Mouse (Mus musculus) liver, postnatal 0 days (tissue): ENCODE measurements at regions not wholly inside any gene's neighbourhood (a gene's known extent, or its start where the extent isn't known, plus 50 kb on each side); places are given as distances from the start of the nearest gene placed in this dataset.

Experiments used
- ATAC-seq: fragments of 200-750 bp; cut with Nextera tagmentation; 2 replicates; pipeline ENCODE4 v1.8.0; 2017; ENCODE audit warnings: mild to moderate bottlenecking, moderate library complexity
- DNase-seq: peaks from one replicate; pipeline ENCODE4 v3.0.0-alpha.2; 2016
- H3K27ac ChIP-seq: fragments of 300-500 bp; sonication (generic); 2 replicates; pipeline ENCODE4 v1.5.1; 2014; ENCODE audit warnings: antibody characterized with exemption, moderate library complexity, mild to moderate bottlenecking, low read depth
- H3K27me3 ChIP-seq: fragments of 300-500 bp; sonication (generic); 2 replicates; pipeline ENCODE4 v1.6.1; 2014; ENCODE audit warnings: low read length, control low read depth, mixed read lengths; ENCODE audit not compliant: insufficient read depth
- H3K36me3 ChIP-seq: fragments of 300-500 bp; sonication (generic); replicated peaks from 2 replicates; pipeline ENCODE4 v1.6.1; 2014; ENCODE audit warnings: mild to moderate bottlenecking, control low read depth, low read length, moderate library complexity, mixed read lengths; ENCODE audit not compliant: insufficient read depth
- H3K4me1 ChIP-seq: fragments of 300-500 bp; sonication (generic); 2 replicates; pipeline ENCODE4 v1.6.1; 2014; ENCODE audit warnings: antibody characterized with exemption, mild to moderate bottlenecking, control low read depth; ENCODE audit not compliant: insufficient read depth
- H3K4me2 ChIP-seq: fragments of 300-500 bp; sonication (generic); 2 replicates; pipeline ENCODE4 v1.6.1; 2014; ENCODE audit warnings: low read depth, mild to moderate bottlenecking, low read length, moderate library complexity, mixed read lengths
- H3K4me3 ChIP-seq: fragments of 300-500 bp; sonication (generic); 2 replicates; pipeline ENCODE4 v1.5.1; 2014; ENCODE audit warnings: low read depth, low read length
- H3K9ac ChIP-seq: fragments of 300-500 bp; sonication (generic); replicated peaks from 2 replicates; pipeline ENCODE4 v1.6.1; 2014; ENCODE audit warnings: mild to moderate bottlenecking, moderate library complexity
- H3K9me3 ChIP-seq: fragments of 300-500 bp; sonication (generic); 2 replicates; pipeline ENCODE4 v1.6.1; 2016; ENCODE audit warnings: mild to moderate bottlenecking, control low read depth, low read length, mixed read lengths
- CTCF ChIP-seq: sonication (generic); IDR thresholded peaks from 2 replicates; pipeline ENCODE4 v1.5.1; 2016; ENCODE audit warnings: antibody characterized with exemption, low read depth
- EP300 ChIP-seq: IDR thresholded peaks from 2 replicates; pipeline ENCODE4 v1.6.1; 2016; ENCODE audit warnings: antibody characterized with exemption, low read depth, mild to moderate bottlenecking
- WGBS: fragments of 180-500 bp; shearing (Covaris S2); extraction: QIAGEN DNeasy Blood & Tissue Kit; methylation state at CpG from one replicate; pipeline ENCODE4 v1.1.7; 2014; ENCODE audit not compliant: insufficient replicate concordance; 5-methylcytosine and 5-hydroxymethylcytosine counted together

DNA sequence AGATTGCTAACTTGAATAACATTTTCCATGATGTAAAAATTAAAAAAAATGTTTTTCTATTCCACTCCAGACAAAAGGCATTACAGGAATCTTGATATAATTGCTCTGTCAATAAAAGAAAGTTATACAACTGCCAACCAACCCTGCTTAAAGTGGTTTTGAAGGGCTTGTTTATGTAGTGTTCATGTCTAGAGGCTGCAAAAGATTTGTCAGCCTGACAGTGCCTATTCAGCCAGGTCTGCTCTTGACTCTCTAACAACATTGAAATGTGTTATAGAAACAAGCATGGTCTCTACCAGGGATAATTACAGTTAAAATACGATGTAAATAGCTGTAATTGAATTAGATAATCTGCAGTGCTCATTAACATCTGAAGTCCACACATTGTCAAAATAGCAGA lies 644.6 kb downstream of the Plod2 start:
- Histone ChIP-seq H3K4me2 (no peak overlapping the region), H3K9ac (no peak overlapping the region), H3K27ac (no peak overlapping the region), H3K27me3 (no peaks in the 10 kb centered on the region), H3K4me3 (no peak overlapping the region), H3K4me1 (no peaks in the 10 kb centered on the region), H3K9me3 (no peaks in the 10 kb centered on the region), H3K36me3 (no peaks in the 10 kb centered on the region)
- 55% methylated on average over 1 of the region's 1 CpGs for WGBS
- DNase-seq (no peak), ATAC-seq (no peak)
- TF ChIP-seq EP300, result no peak

DNA sequence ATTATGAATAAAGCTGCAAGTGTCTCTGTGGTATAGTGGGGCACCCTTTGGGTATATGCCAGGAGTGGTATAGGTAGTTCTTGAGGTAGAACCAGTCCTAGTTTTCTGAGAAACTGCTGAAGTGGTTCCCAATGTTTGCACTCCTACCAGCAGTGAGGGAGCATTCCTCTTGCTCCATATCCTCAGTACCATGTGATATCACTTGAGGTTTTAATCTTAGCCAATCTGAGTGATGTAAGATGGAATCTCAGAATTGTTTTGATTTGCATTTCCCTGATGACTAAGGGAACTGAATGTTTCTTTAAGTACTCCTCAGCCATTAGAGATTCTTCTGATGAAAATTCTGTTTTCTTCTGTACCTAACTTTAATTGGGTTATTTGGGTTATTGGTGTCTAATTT lies 690.5 kb downstream of the Plod2 start:
- no peak overlapping the region for H3K9ac ChIP-seq
- ATAC-seq, result no peak
- H3K36me3 ChIP-seq, result no peaks in the 10 kb centered on the region
- TF ChIP-seq CTCF (no peak), EP300 (no peak)
- H3K27me3 ChIP-seq, result no peaks in the 10 kb centered on the region
- no peak overlapping the region for H3K4me2 ChIP-seq
- H3K9me3 ChIP-seq, result no peaks in the 10 kb centered on the region
- DNase-seq, result no peak
- H3K4me3 ChIP-seq, result no peak overlapping the region
- H3K27ac ChIP-seq, result no peak overlapping the region
- H3K4me1 ChIP-seq, result no peaks in the 10 kb centered on the region

GRCm38 (mm10) chr9:93252146-93252545 lies 710.1 kb downstream of the Plod2 start:
- 44% methylated on average over 3 of the region's 3 CpGs for WGBS
- TF ChIP-seq CTCF (no peak), EP300 (no peak)
- ATAC-seq, result peak; percentile 40; the same call in 1 of the 2 replicates
- Histone ChIP-seq H3K4me3 (no peak overlapping the region), H3K9ac (no peak overlapping the region), H3K27me3 (no peaks in the 10 kb centered on the region), H3K36me3 (no peaks in the 10 kb centered on the region), H3K9me3 (no peaks in the 10 kb centered on the region), H3K4me2 (no peak overlapping the region), H3K4me1 (no peaks in the 10 kb centered on the region), H3K27ac (no peak overlapping the region)
- DNase-seq, result no peak

DNA sequence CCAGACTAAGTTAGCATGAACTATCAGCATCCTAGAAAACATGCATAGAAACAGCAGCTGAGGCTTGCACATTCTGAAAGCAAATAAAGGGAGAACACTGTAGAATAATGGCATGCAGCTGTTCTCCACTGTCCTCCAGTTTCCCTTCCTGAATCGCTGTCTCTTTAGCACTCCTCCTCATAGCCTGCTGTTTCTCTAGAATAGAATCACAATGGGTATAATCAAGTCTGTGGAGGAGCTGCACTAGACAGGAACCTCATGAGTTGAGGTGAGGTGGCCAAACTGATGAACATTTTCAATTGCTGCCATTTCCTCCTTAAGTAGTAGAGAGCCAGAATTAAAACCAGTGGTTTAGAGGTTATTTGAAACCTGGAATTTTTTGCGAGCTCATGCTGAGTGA lies 755.3 kb downstream of the Plod2 start:
- WGBS, result 54% methylated on average over 2 of the region's 2 CpGs

DNA sequence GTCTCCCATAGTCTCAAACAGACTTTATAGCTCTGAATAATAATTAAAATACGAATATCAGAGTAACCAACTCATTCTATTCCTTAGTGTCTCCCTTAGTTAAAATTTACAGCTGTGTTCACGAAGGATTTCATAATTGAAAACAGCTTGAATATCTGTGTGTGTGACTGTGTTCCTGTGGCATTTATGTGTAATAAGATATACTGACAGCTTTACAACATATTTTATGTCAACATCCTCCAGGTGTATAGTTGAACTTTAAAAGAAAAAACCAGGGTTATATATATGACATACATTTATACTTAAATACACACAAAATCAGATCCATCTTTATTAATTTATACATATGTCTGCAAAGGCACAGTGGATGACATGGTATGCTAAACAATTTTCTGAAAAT lies 764.7 kb downstream of the Plod2 start:
- no peak overlapping the region for H3K9ac ChIP-seq
- no peak overlapping the region for H3K27ac ChIP-seq
- no peaks in the 10 kb centered on the region for H3K36me3 ChIP-seq
- no peak for DNase-seq
- no peaks in the 10 kb centered on the region for H3K27me3 ChIP-seq
- ATAC-seq, result no peak
- no peak overlapping the region for H3K4me3 ChIP-seq
- no peaks in the 10 kb centered on the region for H3K4me1 ChIP-seq
- no peak overlapping the region for H3K4me2 ChIP-seq
- TF ChIP-seq CTCF, result no peak
- no peak for TF ChIP-seq EP300
- H3K9me3 ChIP-seq, result no peaks in the 10 kb centered on the region
- 52% methylated on average over 2 of the region's 2 CpGs for WGBS

More for the DNA sequence above, 755.3 kb downstream of the Plod2 start:
- H3K36me3 ChIP-seq, result no peaks in the 10 kb centered on the region
- no peak for TF ChIP-seq CTCF
- no peak for TF ChIP-seq EP300
- no peak overlapping the region for H3K27ac ChIP-seq
- H3K9me3 ChIP-seq, result no peaks in the 10 kb centered on the region
- no peak overlapping the region for H3K9ac ChIP-seq
- no peak overlapping the region for H3K4me2 ChIP-seq
- H3K4me1 ChIP-seq, result no peaks in the 10 kb centered on the region
- DNase-seq (no peak), ATAC-seq (no peak)
- no peak overlapping the region for H3K4me3 ChIP-seq
- no peaks in the 10 kb centered on the region for H3K27me3 ChIP-seq

DNA sequence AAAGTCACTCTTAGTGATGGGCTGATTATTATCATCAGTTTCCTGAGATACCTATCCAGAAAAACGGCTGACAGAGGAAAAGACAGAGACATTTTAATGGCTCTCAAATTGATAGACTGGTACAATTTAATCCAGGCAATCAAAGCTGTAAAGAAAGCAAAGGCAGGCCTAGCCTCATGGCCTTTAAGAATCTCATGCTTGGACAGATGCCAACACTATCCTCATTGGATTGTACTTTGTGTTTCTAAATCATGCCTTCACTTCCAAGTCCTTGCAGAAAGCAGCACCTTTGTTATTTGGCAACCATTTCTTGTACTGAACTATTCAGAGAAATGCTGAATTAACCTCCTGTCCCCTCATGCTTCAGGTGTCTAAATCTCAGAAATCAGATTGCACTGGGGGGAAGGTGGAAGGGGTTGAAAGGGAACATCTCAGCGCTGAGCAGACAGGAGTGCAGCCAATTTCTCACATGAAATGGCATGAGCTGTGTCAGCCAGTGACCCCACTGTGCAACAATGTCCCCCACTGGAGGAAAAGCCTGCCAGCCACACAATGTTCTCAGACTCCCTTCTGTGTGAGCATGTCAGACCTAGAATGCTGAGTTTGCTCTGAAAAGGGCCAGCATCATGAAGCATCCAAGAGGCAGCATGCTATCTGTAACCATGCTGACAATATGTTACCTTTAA lies 787.1 kb downstream of the Plod2 start:
- Histone ChIP-seq H3K27me3 (no peaks in the 10 kb centered on the region), H3K27ac (no peak overlapping the region), H3K9ac (no peak overlapping the region), H3K36me3 (no peaks in the 10 kb centered on the region), H3K4me2 (no peak overlapping the region), H3K4me3 (no peak overlapping the region), H3K9me3 (no peaks in the 10 kb centered on the region), H3K4me1 (no peaks in the 10 kb centered on the region)
- 50% methylated on average over 2 of the region's 2 CpGs for WGBS
- no peak for DNase-seq
- TF ChIP-seq EP300 (no peak), CTCF (no peak)
- no peak for ATAC-seq
